Mouse (Mus musculus) CD8-positive naive resting alpha-beta T cell, adult 2 months (primary cell): Measurements from ENCODE around the gene Slc16a5.
"Not testable (repeated sequence)": the region's sequence is repeated elsewhere in the genome, so short reads cannot be mapped to it uniquely, and the experiment has no call there.

ENCODE experiments used
- DNase-seq, 2 experiments: peaks; one replicate each; pipeline ENCODE4 v3.0.0; 2022; ENCODE audit warnings: low read depth in 2 of 2, low spot score in 2 of 2

Gene Slc16a5

GRCm38 (mm10) chr11:115478296-115478938, 16.1 kb downstream of the Slc16a5 start:
- DNase-seq = no peak

DNA sequence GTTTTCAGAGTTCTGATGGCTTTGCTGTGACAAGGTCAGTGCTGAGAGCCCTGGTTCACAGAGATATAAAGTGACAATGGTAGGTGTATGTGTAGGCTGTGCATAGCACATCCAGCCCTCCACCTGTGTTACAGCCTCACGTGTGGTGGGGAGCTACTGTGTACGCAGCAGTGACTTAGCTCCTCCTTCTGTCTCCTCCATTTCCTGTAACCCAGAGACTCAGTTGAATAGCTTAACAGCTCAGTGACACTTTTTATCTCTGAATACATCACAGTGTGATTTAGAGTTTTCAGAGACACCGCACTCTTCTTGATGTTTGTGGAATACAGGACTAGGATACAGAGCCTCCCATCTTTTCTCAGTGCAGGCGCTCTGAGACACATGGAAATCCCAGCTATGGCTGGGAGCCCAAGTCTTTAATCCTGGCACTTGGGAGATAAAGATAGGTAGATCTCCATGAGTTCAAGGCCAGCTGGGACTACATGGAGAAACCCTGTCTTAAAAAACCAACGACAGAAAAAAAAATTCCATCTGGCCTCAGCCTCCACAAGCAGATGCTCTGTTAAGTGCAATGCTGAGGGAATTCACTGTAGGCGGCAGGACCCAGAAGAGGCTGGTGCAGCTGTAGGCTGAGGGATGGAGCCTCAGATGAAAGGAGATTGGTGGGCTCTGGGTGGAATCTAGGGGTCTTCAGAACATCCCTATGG, 19.4 kb downstream of the Slc16a5 start:
- DNase-seq = peak in 1 of 2 experiments; percentile 40

- no peak for DNase-seq
Measured at GRCm38 (mm10) chr11:115483278-115483677, 21.0 kb downstream of the Slc16a5 start.

DNA sequence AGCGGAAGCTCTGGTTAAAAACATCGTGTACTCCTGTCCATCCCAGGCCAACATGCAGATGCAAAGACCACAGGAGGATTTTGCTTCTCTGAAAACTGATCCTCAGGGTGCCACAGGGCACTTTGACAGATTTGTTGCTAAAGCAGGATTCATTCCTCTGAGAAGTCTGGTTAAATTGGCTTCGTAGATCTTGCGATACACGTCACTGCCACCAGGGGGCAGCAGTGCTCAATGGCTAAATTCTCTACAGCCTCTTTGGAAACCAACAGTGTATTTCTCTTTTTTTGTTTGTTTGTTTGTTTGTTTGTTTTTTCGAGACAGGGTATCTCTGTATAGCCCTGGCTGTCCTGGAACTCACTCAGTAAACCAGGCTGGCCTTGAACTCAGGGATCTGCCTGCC, 21.5 kb downstream of the Slc16a5 start:
- peak; percentile 77 to 81 for DNase-seq

GRCm38 (mm10) chr11:115485155-115485554, 22.9 kb downstream of the Slc16a5 start:
- no peak for DNase-seq

- DNase-seq = no peak
Measured at GRCm38 (mm10) chr11:115488551-115489104, 26.4 kb downstream of the Slc16a5 start.

- no peak for DNase-seq
Measured at GRCm38 (mm10) chr11:115490441-115491355, 28.4 kb downstream of the Slc16a5 start.

GRCm38 (mm10) chr11:115491356-115492083, 29.2 kb downstream of the Slc16a5 start, which contains the start of gene Nt5c:
TSS of gene Nt5c (minus strand) at chr11:115491862.
- peak; percentile 78 to 79 for DNase-seq

DNA sequence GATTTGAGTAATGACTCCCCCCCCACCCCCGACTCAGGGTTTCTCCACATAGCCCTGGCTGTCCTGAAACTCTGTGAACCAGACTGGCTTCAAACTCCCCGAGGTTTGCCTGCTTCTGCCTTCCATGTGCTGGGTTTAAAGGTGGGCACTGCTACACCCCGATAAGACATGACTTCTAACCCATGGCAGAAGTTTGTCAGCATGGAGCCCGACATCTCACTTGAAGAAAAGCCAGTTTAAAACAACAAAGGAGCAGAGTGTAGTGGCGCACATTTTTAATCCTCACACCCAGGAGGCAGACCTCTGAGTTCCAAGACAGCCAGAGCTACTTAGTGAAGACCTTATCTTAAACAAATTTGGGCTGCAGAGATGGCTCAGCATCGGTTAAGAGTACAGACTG, 30.1 kb downstream of the Slc16a5 start:
- no peak for DNase-seq

DNA sequence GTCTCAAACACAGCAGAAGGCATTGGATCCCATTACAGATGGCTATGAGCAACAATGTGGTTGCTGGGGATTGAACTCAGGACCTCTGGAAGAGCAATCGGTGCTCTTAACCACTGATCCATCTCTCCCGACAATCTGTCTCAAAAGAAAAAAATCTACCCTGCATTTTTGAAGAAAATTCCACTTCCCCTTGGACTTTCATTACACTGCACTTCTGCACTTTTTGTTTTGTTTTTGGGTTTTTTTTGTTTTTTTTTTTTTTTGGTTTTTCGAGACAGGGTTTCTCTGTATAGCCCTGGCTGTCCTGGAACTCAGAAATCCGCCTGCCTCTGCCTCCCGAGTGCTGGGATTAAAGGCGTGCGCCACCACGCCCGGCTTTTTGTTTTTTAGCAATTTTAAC, 34.3 kb downstream of the Slc16a5 start:
- DNase-seq = not testable (repeated sequence)

DNA sequence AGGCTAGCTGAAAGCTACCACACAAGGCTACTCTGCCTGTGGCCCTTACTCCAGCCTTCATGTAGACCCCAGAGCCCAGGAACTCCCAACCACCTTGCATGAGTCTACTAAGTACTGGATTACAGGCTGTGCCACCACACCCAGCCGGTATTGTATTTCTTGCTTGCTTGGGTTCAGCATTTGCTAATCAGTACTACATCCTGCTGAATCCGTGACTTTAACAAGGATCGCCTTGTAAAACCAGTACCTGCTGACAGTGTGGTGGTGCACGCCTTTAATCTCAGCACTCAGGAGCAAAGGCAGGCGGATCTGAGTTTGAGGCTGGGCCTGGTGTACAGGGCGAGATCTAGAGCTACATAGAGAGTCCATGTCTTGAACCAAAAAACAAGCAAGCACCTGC, 40.4 kb downstream of the Slc16a5 start:
- DNase-seq = no peak

DNA sequence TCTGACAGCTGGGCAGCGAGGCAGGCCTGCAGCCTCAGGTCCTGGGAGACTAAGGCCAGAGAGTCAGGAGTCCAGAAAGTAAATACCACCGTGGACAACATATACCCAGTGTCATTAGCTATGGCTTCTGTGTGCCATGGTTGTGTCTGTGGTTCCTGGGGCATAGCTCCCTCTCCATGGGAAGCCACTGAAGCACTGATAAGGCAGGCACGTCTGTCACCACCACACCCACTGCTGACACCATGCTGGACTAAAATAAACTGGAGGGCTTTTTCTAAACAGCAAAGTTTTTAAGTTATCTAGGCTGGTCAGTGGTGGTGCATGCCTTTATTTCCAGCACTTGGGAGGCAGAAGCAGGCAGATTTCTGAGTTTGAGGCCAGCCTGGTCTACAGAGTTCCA, 44.3 kb downstream of the Slc16a5 start:
- no peak for DNase-seq

DNA sequence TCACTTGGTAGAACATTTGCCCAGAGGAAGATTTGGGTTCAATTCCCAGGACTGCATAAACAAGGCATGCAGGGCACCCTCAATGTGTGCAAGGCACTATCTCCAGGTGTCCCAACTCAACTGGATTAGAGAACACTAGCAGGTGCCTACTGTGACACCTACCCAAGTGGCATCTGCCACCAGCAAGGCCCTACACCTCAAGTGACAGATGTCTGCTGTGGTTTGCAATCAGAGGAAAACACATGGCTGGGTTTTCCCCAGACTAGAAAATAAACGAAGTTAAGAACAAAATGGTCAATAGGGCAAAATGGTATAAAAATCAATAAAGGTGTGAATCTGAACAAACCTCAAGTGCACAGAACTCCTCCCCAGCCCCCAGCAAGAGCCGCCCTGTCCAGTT, 45.8 kb downstream of the Slc16a5 start:
- DNase-seq = peak; percentile 34 to 39

DNA sequence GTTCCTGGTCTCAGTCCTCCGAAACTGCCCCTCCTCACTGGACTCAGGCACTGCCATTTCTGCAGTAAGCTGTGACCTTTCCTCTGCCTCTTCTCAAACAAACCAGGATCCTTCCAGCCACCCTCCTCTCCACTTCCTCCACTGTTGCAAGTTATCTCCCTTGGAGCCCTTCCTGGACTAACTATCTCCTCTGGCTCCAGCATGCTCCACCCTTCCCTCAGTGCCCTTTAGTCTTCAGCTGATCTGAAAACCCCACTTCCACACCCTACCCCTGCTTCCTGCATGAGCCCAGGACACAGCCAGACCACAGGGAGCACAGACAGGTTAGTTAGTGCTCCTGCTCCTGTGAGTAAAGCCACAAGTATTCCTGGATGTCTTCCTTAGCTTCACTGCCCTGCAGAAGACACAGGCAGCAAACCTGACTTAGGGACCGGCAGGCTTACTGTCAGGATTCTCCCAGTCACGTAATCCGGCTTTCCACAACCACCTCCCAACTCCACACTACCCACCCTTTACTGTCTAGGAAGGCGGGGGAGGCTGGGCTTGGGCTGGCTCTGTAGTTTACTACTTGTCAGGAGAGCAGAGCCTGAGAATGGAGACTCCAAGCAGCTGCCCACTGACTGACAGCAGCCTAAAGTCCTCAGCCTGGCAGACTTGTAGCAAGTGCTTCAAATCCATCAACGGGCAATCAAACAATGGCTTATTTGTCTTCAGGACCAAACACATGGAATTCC, 47.7 kb downstream of the Slc16a5 start:
- DNase-seq = no peak

- no peak for DNase-seq
Measured at GRCm38 (mm10) chr11:115510507-115510888, 48.2 kb downstream of the Slc16a5 start.

DNA sequence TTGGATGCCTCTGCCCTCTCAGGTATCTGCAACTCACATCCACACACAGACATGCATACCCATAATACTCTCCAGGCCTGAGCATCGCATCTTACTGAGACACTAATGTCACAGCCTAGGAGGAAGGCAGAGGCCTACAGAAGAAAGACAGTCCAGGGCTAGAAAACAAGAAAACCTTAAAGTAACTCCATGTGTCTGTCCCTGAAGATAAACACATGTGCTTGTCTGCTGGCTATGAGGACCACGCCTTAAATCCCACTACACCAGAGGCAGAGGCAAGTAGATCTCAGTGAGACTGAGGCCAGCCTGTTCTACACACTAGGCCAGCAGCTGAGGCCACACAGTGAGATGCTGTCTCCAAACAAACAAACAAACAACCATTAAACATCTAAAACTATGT, 48.8 kb downstream of the Slc16a5 start:
- DNase-seq = no peak

- DNase-seq = no peak
Measured at GRCm38 (mm10) chr11:115512004-115512403, 49.7 kb downstream of the Slc16a5 start.

GRCm38 (mm10) chr11:115512407-115513183, 50.3 kb downstream of the Slc16a5 start:
- DNase-seq = peak; percentile 32 to 35
